Mouse (Mus musculus) gonadal fat pad, adult 2 months (tissue): ENCODE measurements around the gene Tenm1. TPM values are rescaled to one million over a fixed set of nuclear protein-coding genes. Genes with fewer than 3 reads are reported as not detected.

Experiments
- DNase-seq: peaks from one replicate; pipeline ENCODE4 v3.0.0-alpha.2; 2012; ENCODE audit warnings: low read depth
- polyA plus RNA-seq: library from polyadenylated mRNA; depleted of rRNA; stranded (reverse); fragments of >200 nt; gene quantifications from 2 replicates; pipeline ENCODE4 v1.2.3, GENCODE M21; 2012; rRNA removed

Tenm1 gene
- 0.07 and 0.11 TPM in 2 replicates for polyA plus RNA-seq

DNA sequence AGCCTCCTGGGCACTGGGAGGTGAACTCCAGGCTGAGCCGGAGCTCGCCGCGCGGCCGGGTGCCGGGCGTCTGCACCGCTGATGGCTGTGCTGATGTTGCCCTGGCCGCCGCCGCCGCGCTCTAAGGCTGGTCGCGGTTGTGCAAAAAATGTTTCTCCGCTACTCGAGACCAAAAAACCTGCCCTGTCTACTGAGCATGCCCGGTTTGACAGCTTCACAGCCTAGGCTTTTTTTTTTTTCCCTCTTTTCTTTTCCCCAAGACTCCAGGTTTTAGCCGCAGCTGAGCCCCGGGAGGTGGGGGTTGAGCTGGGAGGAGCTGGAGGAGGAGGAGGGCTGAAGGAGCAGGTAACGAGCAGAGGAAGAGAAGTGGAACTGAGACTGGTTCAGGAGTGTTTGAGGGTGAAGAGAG, at the start of gene Tenm1:
Tenm1 (minus strand) TSS at position 272 of the 409 bp plus-strand sequence.
- DNase-seq: no peak

DNA sequence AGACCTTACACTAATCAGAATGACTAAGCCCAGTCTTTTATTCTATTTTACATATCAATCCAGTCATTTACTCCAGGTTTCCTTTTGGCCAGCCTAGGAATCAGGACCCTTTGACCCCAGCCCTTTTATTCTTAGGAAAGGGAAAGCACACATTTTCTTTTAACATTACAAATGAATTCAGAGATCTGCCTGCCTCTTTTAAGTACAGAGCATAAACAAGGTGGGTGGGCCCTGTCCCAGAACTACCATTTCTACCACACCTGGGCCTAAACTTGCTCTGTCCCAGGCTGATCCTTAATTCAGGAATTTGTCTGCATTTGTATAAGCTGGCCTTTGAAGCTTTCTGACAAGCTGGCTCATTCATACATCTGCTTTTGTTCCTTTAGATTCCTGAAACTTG, 38.4 kb upstream of the Tenm1 start:
- DNase-seq: no peak

DNA sequence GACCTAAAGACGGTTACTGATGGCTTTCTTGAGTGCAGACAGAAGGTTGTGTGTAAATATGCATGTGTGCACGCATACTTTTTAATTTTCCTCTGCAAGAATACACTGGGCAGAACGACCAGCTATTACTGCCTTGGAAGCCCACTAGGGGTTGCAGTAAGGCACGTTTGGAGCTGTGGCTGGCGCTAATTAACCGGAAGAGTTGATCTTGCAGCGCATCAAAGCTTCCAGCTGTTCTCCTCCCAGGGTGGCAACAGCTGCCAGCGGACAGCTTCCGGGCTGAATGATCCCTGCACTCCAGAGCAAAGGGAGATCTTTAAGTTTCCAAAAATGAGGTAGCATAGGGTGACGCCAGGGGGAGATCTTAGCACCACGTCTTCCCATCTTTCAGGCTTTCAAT, 1.7 kb upstream of the Tenm1 start:
- no peak for DNase-seq

DNA sequence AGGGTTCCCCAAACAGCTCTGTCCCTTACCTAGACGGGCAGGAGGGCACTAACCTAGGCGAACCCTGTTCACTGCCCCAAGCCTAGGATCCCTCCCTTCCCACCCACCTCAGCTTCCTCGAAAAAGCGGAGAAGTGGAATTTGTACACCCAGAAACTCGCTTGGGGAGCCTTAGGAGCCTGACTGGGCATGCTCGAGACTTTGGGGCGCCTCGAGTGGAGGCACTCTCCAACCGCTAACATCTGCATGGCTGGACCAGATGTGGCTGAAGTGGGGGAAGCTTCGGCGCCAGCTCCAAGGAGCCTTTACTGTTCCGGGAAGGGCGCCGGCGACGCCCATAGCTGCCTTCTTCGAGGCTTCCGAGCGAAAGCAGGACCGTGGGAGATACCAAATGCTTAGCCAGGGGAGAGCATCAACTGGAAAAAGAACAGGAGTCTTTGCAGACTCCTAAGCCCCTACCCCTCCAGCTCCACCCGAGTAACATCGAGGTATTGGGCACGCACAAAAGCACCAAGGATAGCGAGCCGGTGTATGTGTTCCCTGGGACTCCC, 1.1 kb upstream of the Tenm1 start:
- no peak for DNase-seq

DNA sequence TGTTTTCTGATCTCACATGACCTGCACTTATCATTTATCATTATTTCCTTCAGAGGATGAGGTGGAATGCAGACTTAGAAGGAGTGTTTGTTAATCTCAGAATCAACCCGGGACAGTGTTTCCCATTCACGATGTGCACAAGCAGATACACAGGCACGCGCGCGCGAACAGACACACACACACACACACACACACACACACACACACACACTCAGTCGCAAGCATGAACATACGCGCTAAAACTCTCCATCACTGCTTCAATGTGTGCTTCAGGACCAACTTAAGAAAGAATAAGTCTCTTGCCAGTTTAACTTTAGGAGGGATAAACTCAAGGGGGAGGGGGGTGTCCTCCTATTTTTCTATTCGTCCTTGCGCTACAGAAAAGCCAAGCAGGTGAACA, 411 bp upstream of the Tenm1 start:
- no peak for DNase-seq

DNA sequence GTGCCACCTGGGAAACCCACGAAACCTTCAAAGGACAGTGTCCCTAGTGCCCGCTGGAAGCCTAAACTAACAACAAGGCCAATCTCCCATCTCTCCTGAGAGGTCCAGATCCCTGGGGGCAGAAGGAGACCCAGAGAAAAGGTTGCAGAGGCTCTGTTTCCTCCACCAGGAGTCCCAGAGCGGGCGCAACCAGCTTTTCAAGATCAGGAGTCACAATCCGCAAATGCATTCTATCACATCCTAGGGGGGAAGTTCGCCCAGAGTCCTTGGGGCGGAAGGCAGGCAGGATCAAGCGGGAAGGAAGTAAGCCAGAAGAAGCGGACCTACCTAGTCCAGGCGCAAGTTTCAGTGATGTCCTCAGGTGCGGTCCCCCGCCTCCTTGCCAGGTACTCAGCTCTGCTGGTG, 963 bp downstream of the Tenm1 start:
- no peak for DNase-seq

DNA sequence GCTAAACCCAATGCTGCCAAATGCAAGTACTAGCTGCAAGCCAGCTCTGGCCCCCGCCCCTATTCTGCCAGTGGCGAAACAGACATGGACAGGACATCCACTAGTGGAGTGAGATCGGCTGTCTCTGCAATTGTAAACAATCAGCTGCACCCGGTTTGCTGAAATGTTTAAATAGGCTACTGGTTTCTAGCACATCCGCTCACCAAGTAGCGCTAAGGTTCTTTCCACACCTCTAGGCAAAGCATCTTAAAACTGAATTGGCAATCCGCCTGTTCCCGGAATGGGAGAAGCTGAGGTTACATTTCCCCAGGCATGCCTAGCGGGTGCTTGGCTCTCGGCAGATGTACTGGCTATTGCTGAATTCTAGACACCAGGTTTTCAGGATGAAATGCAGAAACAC, 1.8 kb downstream of the Tenm1 start:
- no peak for DNase-seq

DNA sequence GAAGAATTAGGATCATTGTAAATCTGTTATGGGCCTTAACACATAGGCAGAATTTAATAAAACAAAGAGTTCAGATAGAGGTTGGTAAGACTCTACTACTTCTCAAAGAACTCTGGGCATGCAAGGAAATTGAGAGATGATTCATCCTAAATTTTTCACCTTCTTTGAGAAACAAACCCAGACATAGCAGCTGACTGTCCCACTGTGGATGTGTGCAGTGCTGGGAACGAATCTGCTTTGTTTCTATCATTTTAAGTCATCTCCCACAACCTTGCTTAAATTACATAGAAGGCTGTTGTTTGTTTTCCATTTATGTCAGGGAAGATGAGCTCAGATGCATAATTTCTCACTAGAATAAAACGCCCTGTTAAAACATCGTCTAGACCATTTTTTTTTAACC, 31.0 kb downstream of the Tenm1 start:
- no peak for DNase-seq

DNA sequence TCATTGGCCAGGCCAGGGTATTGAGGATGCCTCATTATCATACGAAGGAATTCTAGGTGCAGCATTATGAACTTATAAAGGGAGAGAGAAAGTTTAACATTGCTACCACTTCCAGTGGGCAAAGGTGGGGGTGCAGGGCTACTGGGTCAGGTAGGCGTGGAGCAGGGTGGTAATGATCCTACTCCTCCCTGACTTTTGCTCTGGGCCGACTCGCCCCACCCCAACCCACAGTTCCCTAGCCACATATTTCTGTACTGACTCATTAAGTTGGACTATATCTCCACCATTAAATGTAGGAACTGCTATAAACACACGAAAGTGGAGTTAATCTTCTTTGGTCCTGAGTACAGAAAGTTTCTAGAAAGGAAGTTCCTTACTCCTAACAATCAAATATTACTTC, 40.8 kb downstream of the Tenm1 start:
- DNase-seq: no peak

DNA sequence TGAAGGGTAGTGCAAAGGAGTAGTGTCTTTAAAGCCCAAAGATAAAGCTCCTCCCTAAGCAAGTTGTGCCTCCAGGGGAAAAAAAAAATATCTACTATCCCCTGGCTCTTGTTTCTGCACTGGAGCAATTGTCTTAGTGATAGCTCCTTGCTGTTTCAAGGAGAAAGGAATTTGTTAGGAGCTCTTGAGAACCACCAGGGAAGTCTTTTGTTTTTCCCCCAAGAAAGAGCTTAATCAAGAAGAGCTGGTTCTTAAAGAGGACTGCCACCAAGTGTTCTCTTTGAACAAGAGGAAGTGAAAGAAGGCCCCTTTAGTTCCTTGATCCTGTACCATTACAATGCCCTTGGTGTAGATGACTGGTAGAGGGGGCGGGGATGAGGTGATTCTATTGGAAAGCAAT, 56.4 kb downstream of the Tenm1 start:
- DNase-seq: no peak

DNA sequence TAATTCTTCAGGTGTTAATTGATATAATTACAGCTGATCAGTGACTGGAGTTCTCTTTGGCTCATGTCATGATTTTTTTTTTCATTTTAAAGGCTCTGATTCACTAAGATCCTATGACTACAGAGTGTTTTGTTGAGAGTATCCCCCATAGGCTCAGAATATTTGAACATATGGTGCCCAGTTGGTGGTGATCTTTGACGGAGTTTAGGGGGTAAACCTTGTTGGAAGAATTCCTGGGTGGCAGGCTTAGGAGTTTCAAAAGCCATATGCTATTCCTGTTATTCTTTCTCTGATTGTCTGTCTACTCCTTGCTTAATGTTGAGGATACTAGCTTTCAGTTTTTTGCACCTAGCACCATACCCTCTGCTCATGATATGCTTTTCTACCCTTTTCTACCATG, 109.6 kb downstream of the Tenm1 start:
- DNase-seq: no peak

DNA sequence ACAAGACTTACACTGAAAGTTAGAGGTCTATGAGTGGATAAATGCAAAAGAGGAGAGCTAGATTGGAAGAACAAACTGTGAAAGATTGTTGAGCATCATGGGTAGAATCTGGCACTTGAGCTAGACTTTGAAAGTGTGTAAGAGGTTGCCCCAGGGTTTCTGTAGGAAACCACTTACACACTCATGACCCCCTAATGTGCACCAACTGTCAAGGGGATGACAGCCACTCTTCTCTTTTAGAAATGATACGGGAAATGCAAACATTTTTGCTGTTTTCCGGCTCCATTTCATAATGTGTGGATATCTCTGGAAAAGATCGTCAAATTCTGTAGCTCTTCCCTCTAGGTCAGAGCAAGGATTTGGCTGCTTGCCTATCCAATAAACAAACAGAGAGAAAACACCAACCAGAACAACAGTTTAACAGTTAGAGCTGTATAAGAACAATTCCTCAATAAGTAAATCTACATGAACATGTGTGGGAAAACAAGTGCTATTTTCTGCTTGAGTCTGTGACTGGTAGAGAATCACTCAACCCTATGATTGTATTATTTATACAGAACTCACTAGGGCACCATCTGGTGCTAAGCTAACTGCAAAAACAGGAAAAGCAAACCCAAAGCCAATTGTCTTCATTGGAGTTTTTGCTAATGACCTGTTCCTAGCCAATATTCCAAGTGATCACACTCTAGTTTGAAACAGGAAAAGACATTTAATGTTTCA, 111.0 kb downstream of the Tenm1 start:
- no peak for DNase-seq

DNA sequence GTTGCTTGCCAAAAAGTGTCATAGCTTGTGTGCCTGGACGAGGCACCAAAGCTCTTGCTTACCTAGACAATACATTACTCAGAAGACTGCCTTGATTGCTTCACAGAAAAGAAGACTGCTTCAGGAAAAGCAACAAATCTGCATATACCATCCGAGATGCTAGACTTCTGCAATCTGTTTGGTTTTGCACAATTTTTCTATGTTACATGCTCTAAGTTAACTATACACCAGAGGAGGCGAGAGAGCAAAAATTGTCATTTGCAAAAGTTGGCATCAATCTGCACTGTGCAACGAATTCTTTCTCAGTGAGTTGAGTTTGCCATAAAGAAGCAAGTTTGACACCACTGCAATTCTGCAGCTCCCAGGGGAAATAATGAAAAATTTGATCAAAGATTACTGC, 193.1 kb downstream of the Tenm1 start:
- DNase-seq: no peak

DNA sequence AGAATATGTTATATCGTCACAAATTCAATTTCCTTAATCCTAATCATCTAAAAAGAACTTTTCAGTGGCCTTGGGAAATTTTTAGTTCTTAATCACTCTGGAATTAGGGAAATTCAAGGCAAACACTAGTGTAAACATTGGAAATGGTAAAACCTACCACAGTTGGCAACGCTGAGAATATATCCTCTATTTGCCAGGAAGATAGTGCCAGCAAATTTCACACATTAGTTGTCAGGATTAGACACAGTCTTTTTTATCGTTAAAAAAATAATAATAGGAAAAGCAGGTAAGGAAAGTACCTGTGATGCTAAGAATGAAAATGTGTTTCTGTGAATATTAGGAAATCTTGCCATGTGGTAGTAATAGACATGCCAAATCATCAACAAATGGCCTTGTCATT, 223.9 kb downstream of the Tenm1 start:
- no peak for DNase-seq

DNA sequence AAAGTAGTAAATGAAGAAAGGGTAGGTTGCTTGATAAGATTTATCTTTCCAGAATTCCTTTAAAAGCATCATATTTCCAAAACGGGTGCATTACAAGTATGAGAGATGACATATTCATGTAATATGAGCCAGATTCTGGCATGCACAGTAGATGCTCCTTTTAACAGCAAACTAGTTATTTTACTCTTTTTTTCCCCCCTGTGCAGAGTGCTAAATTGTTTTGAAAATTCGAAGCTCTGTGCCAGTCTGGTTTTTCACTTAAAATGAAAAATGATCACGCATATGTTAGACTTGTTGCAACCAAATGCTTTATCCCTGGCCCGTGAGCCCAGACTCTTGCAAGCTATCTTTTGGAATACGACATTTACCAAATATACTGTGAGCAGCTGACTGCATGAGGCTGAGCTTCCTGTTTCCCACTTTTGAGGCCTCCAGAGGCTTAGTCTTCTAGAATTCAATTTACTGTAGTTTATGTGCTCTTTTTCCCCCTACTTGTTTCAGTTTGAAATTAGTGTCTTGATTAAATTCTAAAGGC, 226.6 kb downstream of the Tenm1 start:
- DNase-seq: no peak

DNA sequence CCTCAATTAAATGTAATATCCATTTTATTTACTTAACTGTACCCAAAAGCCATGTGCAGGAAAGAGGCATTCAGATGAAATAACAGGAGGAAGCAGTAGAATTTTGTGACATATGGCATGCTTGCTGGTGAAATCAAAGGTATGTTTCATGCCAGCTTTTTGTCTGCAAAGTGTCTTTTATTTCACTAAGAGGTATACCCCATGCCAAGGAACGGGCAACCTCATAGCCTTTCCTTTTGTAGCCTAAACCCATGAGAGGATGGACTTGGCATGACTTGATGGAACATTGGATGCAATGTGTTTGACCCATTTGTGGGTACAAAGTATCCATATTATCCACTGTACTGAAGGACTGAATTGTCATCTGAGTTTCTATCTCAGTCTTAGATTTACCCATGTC, 246.0 kb downstream of the Tenm1 start:
- no peak for DNase-seq

DNA sequence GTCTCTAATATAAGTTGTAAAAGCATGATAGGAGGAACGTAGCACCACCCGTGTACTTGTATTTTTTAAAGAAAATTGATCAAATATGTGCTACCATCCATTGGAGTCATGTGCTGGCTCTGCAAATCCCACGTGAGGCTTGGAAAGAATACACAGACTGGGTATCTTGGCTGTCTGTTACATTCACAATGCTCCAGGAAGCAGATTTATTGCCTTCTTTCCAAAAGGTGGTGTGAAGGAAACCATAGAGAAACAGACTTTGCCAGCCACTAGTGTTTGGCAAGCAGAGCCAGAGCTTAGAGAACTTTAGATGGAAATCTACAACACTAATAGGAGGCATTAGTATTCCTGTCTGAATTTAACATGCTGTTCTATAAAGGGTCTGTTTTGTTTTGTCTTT, 277.4 kb downstream of the Tenm1 start:
- DNase-seq: no peak

DNA sequence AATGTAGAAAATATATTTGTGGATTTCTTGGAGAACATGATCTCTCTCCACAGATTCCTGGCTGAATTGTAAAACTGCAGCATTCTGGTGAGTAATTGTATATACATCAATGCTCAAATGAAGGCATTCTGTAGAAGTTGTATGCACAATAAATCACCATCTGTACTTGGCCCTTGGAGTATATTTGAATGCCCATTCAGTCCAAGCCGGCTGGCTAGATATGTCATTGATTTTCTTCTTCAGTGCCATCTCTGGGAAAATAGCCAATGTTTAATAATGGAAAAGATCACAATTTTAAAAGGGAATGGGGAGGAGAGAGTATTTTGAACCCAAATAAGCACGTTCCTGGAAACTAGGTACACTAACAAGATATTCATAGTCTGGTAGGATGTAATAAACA, 299.2 kb downstream of the Tenm1 start:
- no peak for DNase-seq

DNA sequence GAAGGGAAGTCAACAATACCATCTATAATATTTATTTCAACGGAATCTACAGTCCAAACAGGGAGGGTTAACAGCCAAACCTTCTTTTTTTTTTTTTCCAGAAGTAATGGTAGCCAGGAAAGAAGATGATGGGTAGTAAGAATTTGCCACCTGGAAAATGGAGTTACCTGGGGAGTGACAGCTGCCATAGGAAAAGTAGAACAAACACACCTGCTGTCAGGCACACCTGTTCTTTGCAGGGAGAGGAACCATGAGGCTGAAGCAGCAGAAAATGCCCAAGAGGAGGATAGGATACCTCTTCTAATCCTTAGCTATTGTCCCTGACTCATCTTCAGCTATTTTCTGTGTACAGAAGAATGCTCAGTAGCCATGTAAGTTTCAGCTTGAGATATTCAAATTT, 306.4 kb downstream of the Tenm1 start:
- no peak for DNase-seq

DNA sequence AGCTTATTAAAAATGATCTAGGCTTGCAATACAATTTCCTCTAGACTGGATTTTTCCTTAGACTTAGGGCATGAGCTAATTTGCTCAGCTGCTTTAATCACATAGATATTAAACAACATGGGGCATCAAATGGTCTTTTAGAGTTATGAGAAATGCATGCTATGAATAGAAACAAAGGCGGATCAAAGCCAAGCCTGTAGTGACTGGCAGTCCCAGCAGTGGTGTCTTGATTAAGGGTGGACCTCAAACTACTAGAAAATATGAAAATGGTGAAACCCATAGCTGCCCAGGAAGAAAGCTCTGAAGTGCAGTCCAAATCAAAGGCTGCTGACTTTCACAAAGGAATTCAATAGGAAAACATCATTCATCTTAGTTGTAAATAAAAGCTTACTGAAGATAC, 306.9 kb downstream of the Tenm1 start:
- DNase-seq: no peak

DNA sequence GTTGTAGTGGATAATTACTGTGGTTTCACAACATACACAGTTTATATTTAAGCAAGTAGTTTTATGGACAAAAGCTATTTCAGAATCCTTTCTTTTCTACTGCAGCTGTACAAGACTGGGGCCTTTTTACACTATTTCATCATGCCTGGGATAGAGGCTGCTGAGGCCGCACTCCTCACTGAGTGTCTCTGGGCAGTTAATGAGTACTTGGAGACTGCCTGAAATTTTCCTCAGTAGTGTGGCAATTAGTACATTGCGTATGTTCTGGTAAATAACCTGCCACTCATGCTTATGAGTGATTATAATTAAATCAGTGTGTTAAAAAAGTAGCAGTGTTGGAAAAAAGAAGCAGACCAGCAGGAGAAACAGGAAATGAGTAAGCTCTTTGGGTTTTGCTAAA, 442.8 kb downstream of the Tenm1 start:
- no peak for DNase-seq

DNA sequence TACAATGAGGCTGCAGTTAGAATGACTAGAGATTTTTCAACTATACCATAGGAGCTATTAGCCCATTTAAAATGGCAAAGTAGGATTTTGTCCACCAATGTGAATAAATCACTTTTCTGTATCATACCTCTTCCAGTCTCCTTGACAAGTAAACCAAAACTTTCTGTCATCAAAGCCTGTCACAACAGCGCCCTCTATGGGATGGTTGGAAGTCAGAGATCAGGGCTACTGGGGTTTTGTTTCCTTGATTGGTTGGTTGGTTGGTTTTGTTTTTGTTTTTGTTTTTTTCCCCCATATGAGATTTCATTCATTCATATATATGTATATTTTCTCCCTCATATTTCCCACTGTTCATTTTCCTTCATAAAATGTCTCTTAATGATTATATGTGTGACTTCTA, 455.4 kb downstream of the Tenm1 start:
- DNase-seq: no peak

DNA sequence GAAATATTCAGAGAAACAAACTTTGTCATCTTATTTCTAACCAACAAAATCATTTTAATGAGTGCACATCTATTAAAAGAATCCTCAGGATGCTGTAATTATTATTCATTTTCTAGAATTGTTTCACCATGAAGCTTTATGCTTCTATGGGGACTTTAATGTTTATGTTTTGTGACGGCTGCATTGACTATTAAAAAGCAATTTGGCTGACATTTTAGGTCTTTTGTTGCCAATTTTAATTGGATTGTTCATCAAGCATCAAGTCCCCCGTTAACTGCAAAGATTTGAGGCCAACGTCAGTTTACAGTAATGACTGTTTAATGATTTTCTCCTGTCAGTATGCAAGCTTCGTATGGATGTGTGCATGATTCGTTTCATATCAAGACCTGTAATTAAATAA, 461.3 kb downstream of the Tenm1 start:
- no peak for DNase-seq

DNA sequence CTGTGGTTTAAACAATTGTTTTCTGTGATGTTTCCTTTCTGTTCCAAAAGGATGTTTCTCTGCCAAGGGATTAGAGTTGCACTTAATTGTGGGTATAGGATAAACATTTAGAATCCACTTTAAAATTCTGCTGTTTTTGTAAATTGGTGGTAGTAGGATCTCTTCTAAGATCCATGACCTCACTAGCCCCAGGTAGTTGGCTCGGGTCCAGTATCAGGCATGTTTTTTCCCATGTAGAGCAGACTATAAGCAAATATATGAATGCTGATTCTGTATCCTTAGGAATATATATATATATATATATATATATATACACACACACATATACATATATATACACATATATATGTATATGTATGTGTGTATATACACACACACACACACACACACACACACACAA, 567.2 kb downstream of the Tenm1 start:
- DNase-seq: no peak
